Mouse (Mus musculus): ENCODE data around the gene Clnk. TPM values are rescaled to one million over a fixed set of nuclear protein-coding genes. Genes with fewer than 3 reads are reported as not detected.

The Clnk gene
- polyA plus RNA-seq, 1 experiment = not detected

- Histone ChIP-seq H3K4me1 (ENCODE audit: control insufficient read depth, insufficient read depth, low read length) (peaks cover 2% of the 10 kb centered on the region; the same call in 1 of the 2 replicates), H3K4me3 (ENCODE audit: insufficient read depth, low read depth, low read length) (no peak overlapping the region), H3K27ac (ENCODE audit: insufficient read depth, low read depth, low read length) (no peak overlapping the region)
- WGBS = 68% methylated on average over 1 of the region's 1 CpGs
- TF ChIP-seq POLR2A (IDR thresholded peaks at IDR 0.05; ENCODE audit: insufficient read depth, low read depth, low read length) = no peak
- TF ChIP-seq CTCF (IDR thresholded peaks at IDR 0.05; ENCODE audit: insufficient read depth, low read depth, low read length) = no peak
Observed at GRCm38 (mm10) chr5:38881416-38881727, 4.8 kb upstream of the Clnk start.

DNA sequence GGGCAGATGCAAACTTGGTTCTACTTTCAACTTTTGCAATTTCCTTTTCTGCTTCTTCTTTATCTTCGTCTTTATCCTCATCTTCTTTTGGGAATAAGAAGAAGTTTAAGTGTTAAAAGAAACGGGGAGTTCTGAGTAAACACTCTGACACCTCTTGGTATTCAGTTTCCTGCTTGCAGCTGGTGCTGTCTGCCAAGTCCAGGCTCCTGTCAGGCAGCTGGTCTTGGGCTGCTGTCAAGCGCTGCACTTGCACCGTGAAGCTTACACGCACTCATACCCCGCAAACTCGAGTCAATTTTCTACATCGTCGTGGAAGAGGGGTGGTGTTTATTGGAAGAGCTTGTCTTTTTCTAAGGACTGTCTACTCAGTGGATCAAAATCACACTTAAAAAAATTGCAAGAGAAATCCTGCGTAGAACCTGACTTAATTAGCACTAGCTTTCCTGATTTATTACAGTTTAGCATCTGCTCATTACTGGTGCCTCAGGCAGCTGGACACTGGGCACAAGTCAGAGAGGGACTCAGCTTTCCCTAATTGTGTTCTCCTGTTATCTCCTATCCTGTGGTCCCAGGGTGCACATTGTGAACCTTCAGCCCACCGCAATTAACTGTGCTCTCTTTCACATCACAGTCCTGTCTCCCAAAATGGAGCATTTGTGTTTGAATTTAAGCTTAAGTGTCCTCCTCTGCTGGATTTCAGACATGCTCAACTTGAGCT is 3.5 kb upstream of the Clnk start:
- Histone ChIP-seq H3K27ac (ENCODE audit: insufficient read depth, low read depth, low read length) (no peak overlapping the region), H3K4me1 (ENCODE audit: control insufficient read depth, insufficient read depth, low read length) (peaks cover 2% of the 10 kb centered on the region; the same call in 1 of the 2 replicates), H3K4me3 (ENCODE audit: insufficient read depth, low read depth, low read length) (no peak overlapping the region)
- WGBS = 33% methylated on average over 11 of the region's 11 CpGs
- TF ChIP-seq POLR2A (IDR thresholded peaks at IDR 0.05; ENCODE audit: insufficient read depth, low read depth, low read length) (no peak), CTCF (IDR thresholded peaks at IDR 0.05; ENCODE audit: insufficient read depth, low read depth, low read length) (no peak)

DNA sequence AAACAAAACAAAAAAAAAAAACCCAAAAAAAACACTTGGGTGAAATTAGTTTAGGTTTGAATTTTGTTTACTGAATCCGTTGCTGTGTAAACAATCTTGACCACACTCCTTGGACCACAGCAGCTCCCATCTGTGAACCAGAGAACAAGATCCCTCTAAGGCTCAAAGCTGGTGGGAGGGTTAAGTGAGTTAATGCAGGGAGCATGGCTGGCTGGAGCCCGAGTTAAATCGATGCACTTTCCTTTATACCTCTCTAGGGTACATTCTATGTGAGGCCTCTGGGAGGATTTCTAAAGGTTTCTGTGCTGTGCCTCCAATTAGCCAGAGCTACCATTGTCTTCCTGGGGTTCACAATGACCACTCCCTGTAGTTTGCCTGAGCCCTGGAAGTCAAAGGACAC is 1.2 kb downstream of the Clnk start:
- Histone ChIP-seq H3K27ac (ENCODE audit: insufficient read depth, low read depth, low read length) (no peak overlapping the region), H3K4me1 (ENCODE audit: control insufficient read depth, insufficient read depth, low read length) (peaks cover 5% of the 10 kb centered on the region), H3K4me3 (ENCODE audit: insufficient read depth, low read depth, low read length) (no peak overlapping the region)
- WGBS = 55% methylated on average over 3 of the region's 3 CpGs
- TF ChIP-seq POLR2A (IDR thresholded peaks at IDR 0.05; ENCODE audit: insufficient read depth, low read depth, low read length) (no peak), CTCF (IDR thresholded peaks at IDR 0.05; ENCODE audit: insufficient read depth, low read depth, low read length) (no peak)

DNA sequence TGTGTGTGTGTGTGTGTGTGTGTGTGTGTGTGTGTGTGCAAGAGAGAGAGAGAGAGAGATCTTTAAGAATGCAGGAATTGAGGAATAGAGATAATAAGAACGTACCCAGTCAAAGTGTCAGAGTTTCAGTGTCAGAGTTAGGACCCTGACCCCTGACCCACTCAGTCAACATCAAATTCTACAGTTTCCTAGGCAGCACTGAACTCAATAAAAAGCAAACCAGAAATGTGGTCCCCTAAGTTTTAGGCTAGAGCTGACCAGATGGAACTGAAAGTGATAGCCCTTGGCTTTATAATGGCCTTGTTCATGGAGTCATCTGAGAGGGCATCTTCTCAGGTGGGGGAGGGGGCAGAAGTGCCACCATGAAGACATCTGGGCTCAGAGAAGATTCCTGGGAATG is 1.7 kb downstream of the Clnk start:
- Histone ChIP-seq H3K27ac (ENCODE audit: insufficient read depth, low read depth, low read length) (no peak overlapping the region), H3K4me3 (ENCODE audit: insufficient read depth, low read depth, low read length) (no peak overlapping the region), H3K4me1 (ENCODE audit: control insufficient read depth, insufficient read depth, low read length) (peaks cover 3% of the 10 kb centered on the region)
- WGBS = 85% methylated on average over 1 of the region's 1 CpGs
- TF ChIP-seq CTCF (IDR thresholded peaks at IDR 0.05; ENCODE audit: insufficient read depth, low read depth, low read length) (no peak), POLR2A (IDR thresholded peaks at IDR 0.05; ENCODE audit: insufficient read depth, low read depth, low read length) (no peak)

- no peak for TF ChIP-seq POLR2A (IDR thresholded peaks at IDR 0.05; ENCODE audit: insufficient read depth, low read depth, low read length)
- TF ChIP-seq CTCF (IDR thresholded peaks at IDR 0.05; ENCODE audit: insufficient read depth, low read depth, low read length) = no peak
- Histone ChIP-seq H3K4me3 (ENCODE audit: insufficient read depth, low read depth, low read length) (no peak overlapping the region), H3K4me1 (ENCODE audit: control insufficient read depth, insufficient read depth, low read length) (peaks cover 3% of the 10 kb centered on the region), H3K27ac (ENCODE audit: insufficient read depth, low read depth, low read length) (no peak overlapping the region)
- WGBS = 94% methylated on average over 3 of the region's 3 CpGs
Observed at GRCm38 (mm10) chr5:38872906-38873305, 3.7 kb downstream of the Clnk start.

- 53% methylated on average over 2 of the region's 2 CpGs for WGBS
- Histone ChIP-seq H3K27ac (ENCODE audit: insufficient read depth, low read depth, low read length) (no peak overlapping the region), H3K4me1 (ENCODE audit: control insufficient read depth, insufficient read depth, low read length) (peaks cover 3% of the 10 kb centered on the region), H3K4me3 (ENCODE audit: insufficient read depth, low read depth, low read length) (no peak overlapping the region)
- TF ChIP-seq CTCF (IDR thresholded peaks at IDR 0.05; ENCODE audit: insufficient read depth, low read depth, low read length) (no peak), POLR2A (IDR thresholded peaks at IDR 0.05; ENCODE audit: insufficient read depth, low read depth, low read length) (no peak)
Observed at GRCm38 (mm10) chr5:38871591-38871990, 5.0 kb downstream of the Clnk start.

- WGBS = 54% methylated on average over 12 of the region's 12 CpGs
- TF ChIP-seq POLR2A (IDR thresholded peaks at IDR 0.05; ENCODE audit: insufficient read depth, low read depth, low read length) (no peak), CTCF (IDR thresholded peaks at IDR 0.05; ENCODE audit: insufficient read depth, low read depth, low read length) (no peak)
- Histone ChIP-seq H3K4me3 (ENCODE audit: insufficient read depth, low read depth, low read length) (no peak overlapping the region), H3K27ac (ENCODE audit: insufficient read depth, low read depth, low read length) (no peak overlapping the region), H3K4me1 (ENCODE audit: control insufficient read depth, insufficient read depth, low read length) (peaks cover 3% of the 10 kb centered on the region)
Observed at GRCm38 (mm10) chr5:38870485-38870884, 6.1 kb downstream of the Clnk start.

DNA sequence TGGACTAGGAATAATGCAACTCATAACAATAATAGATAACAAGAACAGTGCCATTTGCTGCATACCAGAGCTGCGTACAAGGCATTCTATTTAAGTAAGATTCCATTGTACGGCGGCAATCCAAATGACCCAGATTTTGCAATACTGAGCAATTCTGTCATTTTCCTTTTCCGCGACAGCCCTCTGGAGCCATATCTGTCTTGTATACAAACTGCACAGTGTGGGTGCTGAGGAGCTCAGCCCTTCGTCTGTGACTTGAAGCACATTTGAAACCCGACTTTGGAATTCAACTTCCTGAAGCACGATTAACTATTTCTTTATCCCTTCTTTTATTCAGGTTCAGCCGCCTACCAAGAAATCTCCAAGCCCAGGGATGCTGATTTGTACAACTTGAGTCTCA is 6.6 kb downstream of the Clnk start:
- Histone ChIP-seq H3K27ac (ENCODE audit: insufficient read depth, low read depth, low read length) (no peak overlapping the region), H3K4me3 (ENCODE audit: insufficient read depth, low read depth, low read length) (no peak overlapping the region), H3K4me1 (ENCODE audit: control insufficient read depth, insufficient read depth, low read length) (peaks cover 3% of the 10 kb centered on the region)
- WGBS = 70% methylated on average over 9 of the region's 9 CpGs
- TF ChIP-seq POLR2A (IDR thresholded peaks at IDR 0.05; ENCODE audit: insufficient read depth, low read depth, low read length) (no peak), CTCF (IDR thresholded peaks at IDR 0.05; ENCODE audit: insufficient read depth, low read depth, low read length) (no peak)

- Histone ChIP-seq H3K27ac (ENCODE audit: insufficient read depth, low read depth, low read length) (no peak overlapping the region), H3K4me1 (ENCODE audit: control insufficient read depth, insufficient read depth, low read length) (peaks cover 11% of the 10 kb centered on the region), H3K4me3 (ENCODE audit: insufficient read depth, low read depth, low read length) (no peak overlapping the region)
- TF ChIP-seq CTCF (IDR thresholded peaks at IDR 0.05; ENCODE audit: insufficient read depth, low read depth, low read length) (no peak), POLR2A (IDR thresholded peaks at IDR 0.05; ENCODE audit: insufficient read depth, low read depth, low read length) (no peak)
- 75% methylated on average over 6 of the region's 6 CpGs for WGBS
Observed at GRCm38 (mm10) chr5:38864624-38865023, 12.0 kb downstream of the Clnk start.
